Mouse (Mus musculus): ENCODE measurements around the gene Galnt15.

Galnt15 gene

GRCm38 (mm10) chr14:32032522-32032921, 3.7 kb downstream of the Galnt15 start:
- DNase-seq (ENCODE audit: low spot score in 2 of 2) = peak; percentile 46 to 59

GRCm38 (mm10) chr14:32036482-32036881, 7.7 kb downstream of the Galnt15 start:
- no peak for DNase-seq (ENCODE audit: low spot score in 2 of 2)

- no peak for DNase-seq (ENCODE audit: low spot score in 2 of 2)
Measured at GRCm38 (mm10) chr14:32037661-32038252, 9.0 kb downstream of the Galnt15 start.

GRCm38 (mm10) chr14:32042108-32042507, 13.3 kb downstream of the Galnt15 start:
- DNase-seq (ENCODE audit: low spot score in 2 of 2) = no peak

- no peak for DNase-seq (ENCODE audit: low spot score in 2 of 2)
Measured at GRCm38 (mm10) chr14:32046357-32046756, 17.6 kb downstream of the Galnt15 start.

- no peak for DNase-seq (ENCODE audit: low spot score in 2 of 2)
Measured at GRCm38 (mm10) chr14:32050171-32050570, 21.4 kb downstream of the Galnt15 start.

GRCm38 (mm10) chr14:32053895-32054294, 25.1 kb downstream of the Galnt15 start:
- no peak for DNase-seq (ENCODE audit: low spot score in 2 of 2)

- no peak for DNase-seq (ENCODE audit: low spot score in 2 of 2)
Measured at GRCm38 (mm10) chr14:32054788-32055187, 26.0 kb downstream of the Galnt15 start.

- no peak for DNase-seq (ENCODE audit: low spot score in 2 of 2)
Measured at GRCm38 (mm10) chr14:32055781-32056180, 27.0 kb downstream of the Galnt15 start.

GRCm38 (mm10) chr14:32056675-32057074, 27.9 kb downstream of the Galnt15 start:
- DNase-seq (ENCODE audit: low spot score in 2 of 2) = no peak

- DNase-seq (ENCODE audit: low spot score in 2 of 2) = no peak
Measured at GRCm38 (mm10) chr14:32057664-32058063, 28.9 kb downstream of the Galnt15 start.

- DNase-seq (ENCODE audit: low spot score in 2 of 2) = no peak
Measured at GRCm38 (mm10) chr14:32061398-32061797, 32.6 kb downstream of the Galnt15 start.

- DNase-seq (ENCODE audit: low spot score in 2 of 2) = no peak
Measured at GRCm38 (mm10) chr14:32072807-32073206, 44.0 kb downstream of the Galnt15 start.

GRCm38 (mm10) chr14:32073211-32073685, 44.5 kb downstream of the Galnt15 start:
- peak; percentile 64 to 72 for DNase-seq (ENCODE audit: low spot score in 2 of 2)

GRCm38 (mm10) chr14:32073901-32074300, 45.1 kb downstream of the Galnt15 start:
- DNase-seq (ENCODE audit: low spot score in 2 of 2) = no peak

- DNase-seq (ENCODE audit: low spot score in 2 of 2) = peak in 1 of 2 experiments; percentile 18
Measured at GRCm38 (mm10) chr14:32076896-32077575, 48.2 kb downstream of the Galnt15 start.

- DNase-seq (ENCODE audit: low spot score in 2 of 2) = no peak
Measured at GRCm38 (mm10) chr14:32081026-32081425, 52.2 kb downstream of the Galnt15 start.

GRCm38 (mm10) chr14:32082891-32083290, 54.1 kb downstream of the Galnt15 start:
- DNase-seq (ENCODE audit: low spot score in 2 of 2) = no peak

- DNase-seq (ENCODE audit: low spot score in 2 of 2) = no peak
Measured at GRCm38 (mm10) chr14:32083466-32083865, 54.7 kb downstream of the Galnt15 start.

- no peak for DNase-seq (ENCODE audit: low spot score in 2 of 2)
Measured at GRCm38 (mm10) chr14:32084761-32085485, 56.1 kb downstream of the Galnt15 start, which contains the start of gene Oxnad1. TSS of gene Oxnad1 (plus strand) at chr14:32085374.

GRCm38 (mm10) chr14:32085486-32086201, 56.9 kb downstream of the Galnt15 start, which contains the start of gene Dph3:
TSS of gene Dph3 (minus strand) at chr14:32085729.
- peak; percentile 99 for DNase-seq (ENCODE audit: low spot score in 2 of 2)

- no peak for DNase-seq (ENCODE audit: low spot score in 2 of 2)
Measured at GRCm38 (mm10) chr14:32086226-32086625, 57.4 kb downstream of the Galnt15 start.
